Mouse (Mus musculus): ENCODE measurements around the gene Tert.

DNA sequence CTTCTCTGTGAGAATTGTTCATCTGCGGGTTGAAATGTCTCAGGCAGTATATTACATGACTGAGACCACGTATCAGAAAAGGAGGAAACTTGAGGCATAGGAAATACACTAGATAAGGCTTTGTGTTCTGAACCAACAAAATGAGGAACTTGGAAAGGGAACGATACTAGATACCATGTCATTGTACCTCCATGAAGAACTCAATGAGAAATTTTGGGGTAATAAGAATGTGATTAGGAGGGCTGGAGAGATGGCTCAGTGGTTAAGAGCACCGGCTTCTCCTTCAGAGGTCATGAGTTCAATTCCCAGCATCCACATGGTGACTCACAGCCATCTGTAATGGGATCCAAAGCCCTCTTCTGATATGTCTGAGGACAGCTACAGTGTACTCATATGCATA lies 26.5 kb upstream of the Tert start:
- TF ChIP-seq CTCF (IDR thresholded peaks at IDR 0.05; ENCODE audit: control insufficient read depth, insufficient read depth, insufficient read length) (no peak), MAX (IDR thresholded peaks at IDR 0.05) (no peak)
